Mouse (Mus musculus): ENCODE measurements around the gene Pip4p1.

DNA sequence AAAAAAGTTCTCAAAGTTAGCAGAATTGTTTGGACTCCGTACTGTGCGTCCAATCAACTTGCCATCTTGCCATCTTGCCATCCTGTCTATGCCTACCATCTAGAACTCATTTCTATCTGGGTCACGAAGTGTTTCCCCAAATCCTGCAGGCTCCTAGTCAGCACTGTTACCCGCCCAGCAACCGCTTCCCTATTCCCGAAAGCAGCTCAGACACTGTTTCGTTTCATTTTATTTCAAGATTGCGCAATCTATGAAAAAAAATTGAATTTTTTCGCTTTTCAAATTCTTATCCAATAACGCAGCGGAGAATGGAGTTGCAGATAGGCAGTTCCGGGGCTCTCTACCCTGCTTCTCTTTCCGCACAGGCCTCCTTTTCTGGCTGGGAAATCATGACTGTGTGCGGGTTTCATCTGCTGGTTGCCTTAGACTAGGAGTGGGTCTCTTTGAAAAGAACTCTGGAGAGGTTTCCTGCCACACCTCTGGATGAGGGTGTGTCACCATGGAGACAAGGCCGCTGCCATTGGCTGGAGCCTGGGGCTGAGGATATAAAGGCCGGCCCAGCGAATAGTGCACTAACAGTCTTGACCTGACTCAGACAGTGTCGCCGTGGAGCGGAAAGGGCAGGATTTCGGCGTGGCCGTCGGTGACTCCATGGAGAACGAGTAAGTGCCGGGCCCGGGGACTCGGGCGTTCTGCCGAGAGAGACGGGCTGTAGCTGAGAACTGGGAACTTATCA lies 13.4 kb upstream of the Pip4p1 start, which contains the start of gene Gm49342:
- no peak; the same call in none of the 2 replicates for TF ChIP-seq CTCF (IDR thresholded peaks at IDR 0.05; ENCODE audit: low read depth)
- no peak for TF ChIP-seq EP300 (optimal IDR thresholded peaks at IDR 0.05)
